Mouse (Mus musculus) retina, adult 2 months (tissue): ENCODE measurements around the gene Eif4e.

ENCODE experiments used
- DNase-seq: peaks from one replicate; pipeline ENCODE4 v3.0.0-alpha.2; 2012; ENCODE audit warnings: low read depth, low spot score

The Eif4e gene

GRCm38 (mm10) chr3:138586213-138586612 lies 60.2 kb downstream of the Eif4e start:
- DNase-seq, result no peak

- DNase-seq, result no peak
Measured at GRCm38 (mm10) chr3:138587137-138587536, 61.2 kb downstream of the Eif4e start.

- no peak for DNase-seq
Measured at GRCm38 (mm10) chr3:138588001-138588400, 62.0 kb downstream of the Eif4e start.

GRCm38 (mm10) chr3:138591002-138591401 lies 65.0 kb downstream of the Eif4e start:
- no peak for DNase-seq

GRCm38 (mm10) chr3:138591806-138592365 lies 65.9 kb downstream of the Eif4e start:
- no peak for DNase-seq

- no peak for DNase-seq
Measured at GRCm38 (mm10) chr3:138593131-138593530, 67.2 kb downstream of the Eif4e start.

GRCm38 (mm10) chr3:138593911-138594310 lies 67.9 kb downstream of the Eif4e start:
- DNase-seq, result no peak

GRCm38 (mm10) chr3:138601076-138601475 lies 75.1 kb downstream of the Eif4e start:
- no peak for DNase-seq

- no peak for DNase-seq
Measured at GRCm38 (mm10) chr3:138605132-138605531, 79.2 kb downstream of the Eif4e start.

GRCm38 (mm10) chr3:138608665-138609064 lies 82.7 kb downstream of the Eif4e start:
- no peak for DNase-seq
